Comparison of ENCODE assay signal across 10 mouse cellular contexts in the genomic region with DNA sequence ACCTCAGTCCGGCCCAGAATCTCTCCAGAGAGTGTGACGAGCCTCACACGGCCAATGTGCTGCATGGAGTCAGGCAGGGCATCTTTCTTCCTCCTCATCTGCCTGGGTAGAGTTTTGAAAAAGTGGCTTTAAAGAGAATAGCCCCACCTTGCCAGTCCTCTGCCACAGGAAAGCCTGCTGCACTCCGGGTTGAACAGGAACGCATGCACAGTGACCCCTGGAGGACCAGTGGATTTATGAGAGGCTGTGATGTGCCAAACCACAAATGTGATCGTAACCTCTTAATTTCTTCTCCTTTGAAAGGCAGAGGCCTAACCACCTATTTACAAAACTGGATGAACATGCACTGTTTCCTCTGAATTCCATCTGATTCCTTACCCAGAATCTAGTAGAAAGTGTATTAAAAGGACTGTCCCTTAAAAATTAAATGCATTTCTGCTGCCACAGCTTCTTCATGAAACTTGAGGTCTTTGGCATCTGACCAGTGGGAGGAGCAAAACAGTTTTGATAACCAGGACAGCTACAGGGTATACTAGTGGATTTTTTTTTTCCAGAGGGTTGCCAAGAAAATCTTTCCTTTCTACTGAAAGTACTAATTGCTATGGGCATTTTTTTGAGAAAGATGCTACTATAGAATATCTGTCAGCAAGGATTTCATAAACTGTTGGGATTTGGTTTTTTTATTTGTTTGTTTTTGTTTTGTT.
DNase-seq lines count a peak whose midpoint lies in the region; ATAC-seq lines count a peak whose summit lies in the region.
"Had no signal": no experiment of that assay in that cellular context is flagged by ENCODE, and none has a peak within 500 bp of the region (broad histone marks: within the 10 kb centered on the region; RNA-seq: fewer than 3 reads in every experiment).

No protein-coding gene starts in this region.

- H3K9me3 ChIP-seq in kidney, embryonic 16.5 days (ENCODE audit: low read length) = no peaks in the 10 kb centered on the region
- H3K9me3 ChIP-seq: hindbrain, embryonic 15.5 days had no signal

- 0 out of 2 replicates have a peak, but pooled peaks cover 2% of the 10 kb centered on the region for H3K36me3 ChIP-seq in kidney, embryonic 16.5 days (ENCODE audit: insufficient read depth, low read length)
- H3K36me3 ChIP-seq: hindbrain, embryonic 15.5 days had no signal

- no peak overlapping the region for H3K27ac ChIP-seq in kidney, embryonic 16.5 days (ENCODE audit: low read length)
- H3K27ac ChIP-seq: hindbrain, embryonic 15.5 days had no signal

- no peaks in the 10 kb centered on the region for H3K27me3 ChIP-seq in kidney, embryonic 16.5 days (ENCODE audit: insufficient read depth, low read length)
- H3K27me3 ChIP-seq: hindbrain, embryonic 15.5 days had no signal

- H3K4me2 ChIP-seq in kidney, embryonic 16.5 days (replicated peaks; ENCODE audit: low read depth, low read length) = no peak overlapping the region
- H3K4me2 ChIP-seq: hindbrain, embryonic 15.5 days had no signal

- 0 out of 2 replicates have a peak, but pooled peaks have one; percentile 31 for ATAC-seq in kidney, embryonic 16.5 days (ENCODE audit: low FRiP score, low TSS enrichment)

- peaks cover 8% of the 10 kb centered on the region; the same call in 1 of the 2 replicates for H3K4me1 ChIP-seq in kidney, embryonic 16.5 days (ENCODE audit: insufficient read depth, low read length)
- H3K4me1 ChIP-seq: hindbrain, embryonic 15.5 days had no signal

- H3K4me3 ChIP-seq in kidney, embryonic 16.5 days (ENCODE audit: low read length) = no peak overlapping the region
- H3K4me3 ChIP-seq: hindbrain, embryonic 15.5 days; myocyte had no signal

- 33% methylated on average over 6 of the region's 6 CpGs for WGBS in kidney, embryonic 16.5 days

- H3K9ac ChIP-seq in kidney, embryonic 16.5 days (replicated peaks; ENCODE audit: low read length) = no peak overlapping the region
- H3K9ac ChIP-seq: hindbrain, embryonic 15.5 days had no signal

- intact Hi-C loops in left cerebral cortex, postnatal 25 days (cut with DNase I) = no loop called here

- DNase-seq in cerebellum, postnatal 10 days = peak; percentile 48 to 50
- no peak for DNase-seq in cerebellum, adult 11 months
- DNase-seq in urinary bladder, postnatal 14 days (ENCODE audit: low spot score) = peak; percentile 26
- no peak for DNase-seq in urinary bladder, adult 18-20 months (ENCODE audit: low spot score in 2 of 2)
- DNase-seq in frontal cortex, postnatal 36 days (ENCODE audit: low spot score in 2 of 2) = no peak
- DNase-seq in spleen, postnatal 14 days (ENCODE audit: low spot score in 2 of 2) = no peak
- DNase-seq in left cerebral cortex, postnatal 25 days (ENCODE audit: low spot score in 2 of 2) = no peak

Comparison
In these comparisons a context has a peak if more than half of its experiments do, and no peak if none do; other contexts are left out.
1. DNase-seq: peak in cerebellum, postnatal 10 days (2 of 2) and urinary bladder, postnatal 14 days (single experiment); none in cerebellum, adult 11 months (single experiment), urinary bladder, adult 18-20 months (0 of 2), frontal cortex, postnatal 36 days (0 of 2), spleen, postnatal 14 days (0 of 2) and left cerebral cortex, postnatal 25 days (0 of 2).